Mouse (Mus musculus) bone marrow macrophage, adult 2 months (primary cell): ENCODE results near the gene Spag16.

Source experiments
- CTCF ChIP-seq: IDR thresholded peaks from 2 replicates; pipeline ENCODE4 v1.5.1; 2012; ENCODE audit warnings: low read depth, mild to moderate bottlenecking, low read length, moderate library complexity
- POLR2A ChIP-seq: IDR thresholded peaks from 2 replicates; pipeline ENCODE4 v1.6.1; 2012; ENCODE audit warnings: mild to moderate bottlenecking, low read depth, low read length, borderline replicate concordance

- TF ChIP-seq CTCF (no peak), POLR2A (no peak)
Observed at GRCm38 (mm10) chr1:70272753-70273152, 446.0 kb downstream of the Spag16 start.
